Mouse (Mus musculus) G1E (cell line): Measurements from ENCODE around the gene Ucma. TPM values are rescaled to one million over a fixed set of nuclear protein-coding genes. Genes with fewer than 3 reads are reported as not detected.

Experiments used
- ATAC-seq: 2 replicates; pipeline ENCODE4 v1.8.0; 2016; ENCODE audit warnings: mild to moderate bottlenecking; ENCODE audit not compliant: insufficient number of reproducible peaks, poor library complexity, low FRiP score, severe bottlenecking; ENCODE audit errors: extremely low read depth
- DNase-seq: peaks from one replicate; pipeline ENCODE4 v3.0.0; 2012; ENCODE audit warnings: low spot score
- H3K27me3 ChIP-seq: 2 replicates; pipeline ENCODE4 v1.6.1; 2012; ENCODE audit warnings: mild to moderate bottlenecking, low read length, inconsistent platforms; ENCODE audit not compliant: insufficient read depth
- H3K36me3 ChIP-seq: replicated peaks from 2 replicates; pipeline ENCODE3; 2012; ENCODE audit warnings: mild to moderate bottlenecking, inconsistent platforms
- H3K4me1 ChIP-seq: 2 replicates; pipeline ENCODE4 v1.6.1; 2012; ENCODE audit warnings: low read depth, low read length, inconsistent platforms, mixed read lengths; ENCODE audit not compliant: insufficient read depth
- H3K4me3 ChIP-seq: 2 replicates; pipeline ENCODE4 v1.5.1; 2012; ENCODE audit warnings: low read depth, mild to moderate bottlenecking, inconsistent platforms, low read length, moderate library complexity, mixed read lengths
- H3K9me3 ChIP-seq: replicated peaks from 2 replicates; pipeline ENCODE4 v1.6.1; 2012; ENCODE audit warnings: inconsistent platforms
- CTCF ChIP-seq: IDR thresholded peaks from 2 replicates; pipeline ENCODE4 v1.5.1; 2012; ENCODE audit warnings: low read depth, low read length, inconsistent platforms, mixed read lengths
- GATA1 ChIP-seq: IDR thresholded peaks from 2 replicates; pipeline ENCODE4 v1.6.1; 2012; ENCODE audit warnings: borderline replicate concordance, low read length, inconsistent platforms, mixed read lengths
- GATA2 ChIP-seq: IDR thresholded peaks from 2 replicates; pipeline ENCODE4 v1.6.1; 2012; ENCODE audit warnings: low read depth, low read length, inconsistent platforms, borderline replicate concordance
- POLR2AphosphoS5 ChIP-seq: IDR thresholded peaks from 2 replicates; pipeline ENCODE4 v1.6.1; 2012; ENCODE audit warnings: low read depth, low read length, inconsistent platforms; ENCODE audit not compliant: insufficient replicate concordance
- TAL1 ChIP-seq: conservative IDR thresholded peaks from 2 replicates; pipeline ENCODE4 v1.6.1; 2012; ENCODE audit warnings: low read depth, low read length, inconsistent platforms, mixed read lengths
- polyA plus RNA-seq: library from polyadenylated mRNA; stranded (reverse); fragments of >175 nt; gene quantifications from 2 replicates; pipeline ENCODE4 v1.2.3, GENCODE M21; 2012
- total RNA-seq, 2 experiments: library from RNA; stranded (forward) in 1 of 2; stranded (reverse) in 1 of 2; fragments of 200-1000 nt in 1 of 2; fragments of >200 nt in 1 of 2; fragmentation: Nextera tagmentation in 1 of 2; gene quantifications; 2 replicates each; pipeline ENCODE4 v1.2.3; 2014 to 2017

Ucma gene
- total and polyA plus RNA-seq, 3 experiments: not detected

DNA sequence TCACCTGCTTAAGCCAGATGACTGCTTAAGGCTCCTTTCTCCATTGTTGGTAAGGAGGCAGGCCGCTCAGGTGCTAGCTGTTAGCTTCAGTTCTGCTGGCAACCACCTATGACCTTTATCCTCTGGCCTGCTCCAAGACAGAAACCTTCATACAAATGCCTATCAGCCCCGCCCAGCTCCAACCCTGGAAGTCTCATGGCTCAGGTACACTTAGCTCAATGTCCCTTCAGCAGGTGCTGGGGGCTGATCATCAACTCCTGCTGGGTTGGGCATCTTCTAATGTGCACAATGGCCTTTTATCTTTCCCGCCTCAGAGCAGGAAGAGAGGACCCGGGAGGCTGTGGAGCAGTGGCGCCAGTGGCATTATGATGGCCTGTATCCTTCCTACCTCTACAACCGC is 9.1 kb downstream of the Ucma start:
- no peak for TF ChIP-seq POLR2AphosphoS5
- TF ChIP-seq GATA1: no peak
- TF ChIP-seq CTCF: no peak
- TF ChIP-seq GATA2: no peak
- TF ChIP-seq TAL1: no peak
- ATAC-seq: no peak

DNA sequence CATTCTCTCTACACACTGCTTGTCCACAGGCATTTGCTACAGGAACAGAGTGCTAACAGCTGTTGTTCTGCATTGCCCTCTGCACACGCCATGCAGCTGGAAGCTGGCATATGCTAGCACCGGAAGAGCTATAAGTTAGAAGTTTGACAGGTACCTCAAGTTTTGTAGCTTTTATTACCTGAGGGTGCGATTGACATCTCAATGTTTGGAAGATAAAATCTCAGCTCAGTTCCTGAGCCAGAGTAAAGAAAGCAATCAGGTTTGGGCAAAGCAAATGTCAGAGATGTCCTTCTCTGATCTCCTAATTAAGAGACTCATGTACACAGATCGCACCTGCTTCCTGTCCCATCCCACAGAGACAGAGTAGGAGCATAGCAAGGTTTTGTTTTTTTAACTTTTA is 10.9 kb downstream of the Ucma start:
- no peaks in the 10 kb centered on the region for H3K9me3 ChIP-seq
- ATAC-seq (no peak), DNase-seq (no peak)
- peaks cover 10% of the 10 kb centered on the region; the same call in 1 of the 2 replicates for H3K27me3 ChIP-seq
- no peak overlapping the region for H3K4me3 ChIP-seq
- TF ChIP-seq POLR2AphosphoS5 (no peak), CTCF (no peak), TAL1 (no peak), GATA1 (no peak), GATA2 (no peak)
- peaks cover 12% of the 10 kb centered on the region for H3K4me1 ChIP-seq
- peaks cover 39% of the 10 kb centered on the region for H3K36me3 ChIP-seq

More for the DNA sequence above, 9.1 kb downstream of the Ucma start:
- Histone ChIP-seq H3K27me3 (peaks cover 16% of the 10 kb centered on the region), H3K4me1 (no peaks in the 10 kb centered on the region; the same call in 1 of the 2 replicates), H3K4me3 (no peak overlapping the region), H3K9me3 (no peaks in the 10 kb centered on the region), H3K36me3 (peaks cover 21% of the 10 kb centered on the region)
- DNase-seq: no peak

DNA sequence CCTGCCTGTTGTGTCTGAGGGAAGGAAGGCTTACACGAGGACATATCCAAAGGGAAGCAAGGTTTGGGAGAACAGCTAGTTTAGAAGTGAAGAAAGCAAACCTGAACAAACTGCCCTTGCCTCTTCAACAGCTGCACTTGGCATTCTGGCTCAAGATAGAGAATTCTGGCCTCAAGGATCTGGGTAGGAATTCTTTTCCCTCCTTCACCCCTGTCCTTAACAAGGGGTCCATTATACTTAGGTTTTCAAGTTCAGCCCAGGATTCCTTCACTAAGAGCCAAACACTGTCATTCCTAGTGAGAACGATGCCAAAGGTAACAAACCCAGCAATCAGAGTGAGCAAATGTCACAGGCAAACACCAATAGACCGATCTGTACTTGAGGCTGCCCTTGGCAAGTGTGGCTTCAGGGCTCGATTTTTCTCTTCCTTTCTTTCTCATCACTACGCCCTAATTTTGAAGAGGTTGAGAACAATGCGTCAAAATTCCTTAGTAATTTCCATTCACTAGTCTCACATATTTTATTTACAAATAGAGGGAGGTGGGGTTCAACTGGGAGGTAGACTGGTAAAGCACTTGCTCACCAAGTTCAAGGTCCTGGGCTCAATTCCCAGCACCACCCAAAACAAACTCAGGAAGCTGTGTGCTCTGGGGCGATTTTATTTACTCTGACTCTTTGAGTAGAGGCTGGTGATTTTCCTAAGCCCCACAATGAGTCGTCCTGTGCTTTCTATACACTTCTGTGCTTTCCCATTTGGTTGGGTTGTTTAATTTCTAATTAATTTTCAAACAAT is 11.7 kb downstream of the Ucma start:
- H3K36me3 ChIP-seq: peaks cover 47% of the 10 kb centered on the region
- peaks cover 12% of the 10 kb centered on the region for H3K4me1 ChIP-seq
- H3K9me3 ChIP-seq: no peaks in the 10 kb centered on the region
- H3K27me3 ChIP-seq: peaks cover 10% of the 10 kb centered on the region; the same call in 1 of the 2 replicates
- H3K4me3 ChIP-seq: no peak overlapping the region
- DNase-seq (no peak), ATAC-seq (no peak)
- TF ChIP-seq TAL1 (no peak), CTCF (no peak), POLR2AphosphoS5 (no peak), GATA2 (no peak)

DNA sequence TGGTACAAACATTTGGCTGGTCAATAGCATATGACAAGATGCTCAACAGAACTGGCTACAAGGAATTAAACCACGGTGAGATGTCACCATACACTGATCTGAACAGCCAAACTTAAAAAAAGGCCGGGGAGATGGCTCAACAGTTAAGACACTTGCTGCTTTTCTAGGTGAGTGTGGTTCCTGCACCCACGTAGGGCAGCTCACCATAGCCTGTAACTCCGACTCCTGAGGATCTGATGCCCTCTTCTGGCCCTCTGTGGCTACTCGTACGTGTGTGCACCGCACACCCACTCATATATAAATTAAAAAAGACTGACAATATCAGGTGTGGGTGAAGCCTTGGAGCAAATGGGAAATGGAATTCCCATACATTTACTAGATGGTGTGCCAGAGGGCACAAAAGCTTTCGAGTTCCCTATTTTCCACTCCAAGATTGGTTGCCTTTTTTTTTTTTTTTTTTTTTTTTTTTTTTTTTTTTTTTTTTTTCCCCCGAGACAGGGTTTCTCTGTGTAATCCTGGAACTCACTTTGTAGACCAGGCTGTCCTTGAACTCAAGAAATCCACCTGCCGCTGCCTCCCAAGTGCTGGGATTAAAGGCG is 13.0 kb downstream of the Ucma start:
- Histone ChIP-seq H3K4me3 (no peak overlapping the region), H3K9me3 (no peaks in the 10 kb centered on the region), H3K4me1 (peaks cover 16% of the 10 kb centered on the region), H3K27me3 (peaks cover 3% of the 10 kb centered on the region; the same call in 1 of the 2 replicates), H3K36me3 (peaks cover 60% of the 10 kb centered on the region)
- TF ChIP-seq TAL1 (no peak), POLR2AphosphoS5 (no peak), GATA2 (no peak), GATA1 (no peak), CTCF (no peak)
- DNase-seq: no peak
- ATAC-seq: no peak

DNA sequence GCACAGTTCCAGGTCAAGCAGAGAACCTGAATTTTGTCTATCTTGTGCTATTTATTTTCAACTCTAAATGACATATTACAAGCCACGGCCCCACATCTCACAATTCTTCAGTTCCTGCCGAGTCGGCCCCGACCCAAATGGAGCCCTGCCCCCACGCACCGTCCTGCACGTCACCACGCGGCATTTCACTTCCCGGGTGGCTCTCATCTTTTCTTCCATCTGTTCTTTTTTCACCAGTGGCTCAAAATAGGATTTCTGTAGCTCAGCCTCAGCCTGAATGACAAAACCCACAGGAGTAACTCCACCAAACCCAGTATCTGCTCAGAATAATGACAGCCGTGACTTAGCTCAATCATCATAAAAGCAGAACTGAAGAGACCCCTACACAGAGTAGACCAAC is 17.7 kb downstream of the Ucma start:
- Histone ChIP-seq H3K36me3 (peaks cover 95% of the 10 kb centered on the region), H3K4me3 (no peak overlapping the region)

DNA sequence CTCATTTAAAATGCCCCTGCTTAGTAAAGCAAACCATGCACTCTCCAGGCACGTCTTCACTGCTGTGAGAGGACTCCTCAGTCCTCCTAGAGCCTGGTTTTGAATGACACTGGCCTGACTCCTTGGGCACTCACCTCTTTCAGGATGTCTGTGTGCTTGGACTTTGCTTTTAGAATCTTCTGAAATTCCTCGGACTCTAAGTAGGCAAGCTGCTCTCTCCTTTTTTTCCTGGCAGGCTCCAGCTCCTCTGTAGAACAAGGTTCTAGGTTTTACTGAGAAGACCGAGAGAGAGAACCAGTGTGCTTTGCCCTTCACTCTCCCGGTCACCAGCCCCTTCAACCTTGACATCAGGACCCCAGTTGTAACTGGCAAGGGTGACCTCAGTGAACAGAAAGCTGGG is 18.5 kb downstream of the Ucma start:
- no peaks in the 10 kb centered on the region for H3K27me3 ChIP-seq
- TF ChIP-seq TAL1 (no peak), GATA2 (no peak), CTCF (no peak), GATA1 (no peak), POLR2AphosphoS5 (no peak)
- H3K4me3 ChIP-seq: no peak overlapping the region
- H3K4me1 ChIP-seq: peaks cover 22% of the 10 kb centered on the region
- peaks cover 99% of the 10 kb centered on the region for H3K36me3 ChIP-seq
- H3K9me3 ChIP-seq: no peaks in the 10 kb centered on the region
- DNase-seq: no peak
- no peak for ATAC-seq

More for the DNA sequence above, 17.7 kb downstream of the Ucma start:
- TF ChIP-seq GATA1: no peak
- no peak for TF ChIP-seq CTCF
- no peak for TF ChIP-seq TAL1
- no peak for TF ChIP-seq GATA2
- no peak for TF ChIP-seq POLR2AphosphoS5
- no peaks in the 10 kb centered on the region for H3K27me3 ChIP-seq
- ATAC-seq: no peak
- no peak for DNase-seq
- no peaks in the 10 kb centered on the region for H3K9me3 ChIP-seq
- peaks cover 22% of the 10 kb centered on the region for H3K4me1 ChIP-seq
